Mouse (Mus musculus): ENCODE measurements around the gene Arhgef12. TPM values are rescaled to one million over a fixed set of nuclear protein-coding genes. Genes with fewer than 3 reads are reported as not detected.

Arhgef12 gene
- polyA plus RNA-seq, 1 experiment, result 6.9 TPM

DNA sequence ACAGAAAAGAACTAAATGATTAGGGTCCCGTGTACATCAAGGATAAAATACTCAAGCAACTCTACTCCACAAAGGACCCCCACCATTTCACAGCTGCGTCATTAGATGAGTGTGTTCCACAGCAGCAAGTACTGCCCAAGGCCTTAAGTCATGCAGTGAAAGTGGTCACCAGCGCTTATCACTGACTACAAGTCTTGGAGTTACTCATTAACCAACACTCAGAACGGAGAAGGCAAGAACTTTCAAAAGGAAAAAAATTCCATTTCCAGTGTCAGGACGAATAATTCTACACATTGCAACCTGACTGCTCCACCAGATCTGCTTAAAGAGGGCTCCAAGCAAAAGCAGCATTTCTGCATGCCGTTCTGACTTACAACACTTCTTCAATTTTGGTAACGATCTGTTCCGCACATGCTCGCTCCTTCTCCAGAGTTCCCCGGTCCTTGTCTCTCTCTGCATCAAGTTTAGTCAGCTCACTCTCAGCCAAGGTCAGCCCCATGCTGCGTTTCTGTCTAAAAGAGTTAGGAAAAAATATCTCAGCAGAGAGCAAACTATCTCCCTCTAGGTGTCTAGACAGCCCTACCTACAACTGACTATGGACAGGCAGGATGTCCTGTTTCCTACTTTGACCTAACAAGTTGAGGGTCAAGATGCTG lies 106.3 kb downstream of the Arhgef12 start:
- Histone ChIP-seq H3K4me1 (ENCODE audit: control insufficient read depth, insufficient read depth, low read length) (no peaks in the 10 kb centered on the region), H3K36me3 (ENCODE audit: control insufficient read depth, insufficient read depth, low read length) (peaks cover 6% of the 10 kb centered on the region; the same call in 1 of the 2 replicates), H3K27ac (ENCODE audit: control insufficient read depth, insufficient read depth, low read depth, low read length) (no peak overlapping the region), H3K4me3 (ENCODE audit: control insufficient read depth, low read depth, low read length) (no peak overlapping the region), H3K27me3 (ENCODE audit: control insufficient read depth, insufficient read depth, low read length) (no peaks in the 10 kb centered on the region)
- TF ChIP-seq CTCF (IDR thresholded peaks at IDR 0.05; ENCODE audit: control insufficient read depth, insufficient read depth, insufficient replicate concordance, low read depth, low read length), result no peak
- TF ChIP-seq POLR2A (IDR thresholded peaks at IDR 0.05; ENCODE audit: control insufficient read depth, low read depth, low read length), result no peak

- Histone ChIP-seq H3K36me3 (ENCODE audit: control insufficient read depth, insufficient read depth, low read length) (peaks cover 6% of the 10 kb centered on the region; the same call in 1 of the 2 replicates), H3K27me3 (ENCODE audit: control insufficient read depth, insufficient read depth, low read length) (no peaks in the 10 kb centered on the region), H3K4me3 (ENCODE audit: control insufficient read depth, low read depth, low read length) (no peak overlapping the region), H3K27ac (ENCODE audit: control insufficient read depth, insufficient read depth, low read depth, low read length) (no peak overlapping the region), H3K4me1 (ENCODE audit: control insufficient read depth, insufficient read depth, low read length) (no peaks in the 10 kb centered on the region)
- no peak for TF ChIP-seq CTCF (IDR thresholded peaks at IDR 0.05; ENCODE audit: control insufficient read depth, insufficient read depth, insufficient replicate concordance, low read depth, low read length)
- no peak for TF ChIP-seq POLR2A (IDR thresholded peaks at IDR 0.05; ENCODE audit: control insufficient read depth, low read depth, low read length)
These were observed 107.0 kb downstream of the Arhgef12 start for GRCm38 (mm10) chr9:43000070-43000469.

- Histone ChIP-seq H3K36me3 (ENCODE audit: control insufficient read depth, insufficient read depth, low read length) (peaks cover 4% of the 10 kb centered on the region; the same call in 1 of the 2 replicates), H3K27me3 (ENCODE audit: control insufficient read depth, insufficient read depth, low read length) (no peaks in the 10 kb centered on the region), H3K27ac (ENCODE audit: control insufficient read depth, insufficient read depth, low read depth, low read length) (no peak overlapping the region), H3K4me3 (ENCODE audit: control insufficient read depth, low read depth, low read length) (no peak overlapping the region), H3K4me1 (ENCODE audit: control insufficient read depth, insufficient read depth, low read length) (no peaks in the 10 kb centered on the region)
- TF ChIP-seq CTCF (IDR thresholded peaks at IDR 0.05; ENCODE audit: control insufficient read depth, insufficient read depth, insufficient replicate concordance, low read depth, low read length), result no peak
- TF ChIP-seq POLR2A (IDR thresholded peaks at IDR 0.05; ENCODE audit: control insufficient read depth, low read depth, low read length), result no peak
These were observed 109.5 kb downstream of the Arhgef12 start for GRCm38 (mm10) chr9:42997526-42997925.

DNA sequence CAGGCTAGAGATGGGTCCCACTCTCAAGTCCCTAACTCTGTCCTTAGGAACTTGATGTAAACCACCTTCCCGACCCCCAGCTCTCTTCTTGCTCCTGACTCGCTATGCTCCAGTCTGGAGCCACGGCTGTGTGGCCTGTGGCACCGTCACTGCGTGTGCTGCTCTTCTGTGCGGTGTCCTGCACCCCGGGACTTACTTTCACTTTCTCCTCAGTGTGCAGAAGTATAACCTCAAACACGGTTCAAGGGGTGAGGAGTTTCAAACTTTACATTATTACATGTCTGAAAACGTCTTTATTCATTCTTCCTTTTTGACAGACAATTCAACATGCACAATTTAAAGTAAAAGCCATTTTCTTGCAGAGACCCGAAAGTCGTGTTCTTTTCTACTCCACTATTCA lies 111.7 kb downstream of the Arhgef12 start:
- Histone ChIP-seq H3K27ac (ENCODE audit: control insufficient read depth, insufficient read depth, low read depth, low read length) (no peak overlapping the region), H3K4me1 (ENCODE audit: control insufficient read depth, insufficient read depth, low read length) (no peaks in the 10 kb centered on the region), H3K4me3 (ENCODE audit: control insufficient read depth, low read depth, low read length) (no peak overlapping the region), H3K27me3 (ENCODE audit: control insufficient read depth, insufficient read depth, low read length) (no peaks in the 10 kb centered on the region), H3K36me3 (ENCODE audit: control insufficient read depth, insufficient read depth, low read length) (peaks cover 4% of the 10 kb centered on the region; the same call in 1 of the 2 replicates)
- TF ChIP-seq POLR2A (IDR thresholded peaks at IDR 0.05; ENCODE audit: control insufficient read depth, low read depth, low read length), result no peak
- TF ChIP-seq CTCF (IDR thresholded peaks at IDR 0.05; ENCODE audit: control insufficient read depth, insufficient read depth, insufficient replicate concordance, low read depth, low read length), result no peak

- Histone ChIP-seq H3K36me3 (ENCODE audit: control insufficient read depth, insufficient read depth, low read length) (peaks cover 4% of the 10 kb centered on the region; the same call in 1 of the 2 replicates), H3K27ac (ENCODE audit: control insufficient read depth, insufficient read depth, low read depth, low read length) (no peak overlapping the region), H3K4me3 (ENCODE audit: control insufficient read depth, low read depth, low read length) (no peak overlapping the region), H3K27me3 (ENCODE audit: control insufficient read depth, insufficient read depth, low read length) (no peaks in the 10 kb centered on the region), H3K4me1 (ENCODE audit: control insufficient read depth, insufficient read depth, low read length) (no peaks in the 10 kb centered on the region)
- TF ChIP-seq CTCF (IDR thresholded peaks at IDR 0.05; ENCODE audit: control insufficient read depth, insufficient read depth, insufficient replicate concordance, low read depth, low read length), result no peak
- TF ChIP-seq POLR2A (IDR thresholded peaks at IDR 0.05; ENCODE audit: control insufficient read depth, low read depth, low read length), result no peak
These were observed 112.3 kb downstream of the Arhgef12 start for GRCm38 (mm10) chr9:42994708-42995107.

DNA sequence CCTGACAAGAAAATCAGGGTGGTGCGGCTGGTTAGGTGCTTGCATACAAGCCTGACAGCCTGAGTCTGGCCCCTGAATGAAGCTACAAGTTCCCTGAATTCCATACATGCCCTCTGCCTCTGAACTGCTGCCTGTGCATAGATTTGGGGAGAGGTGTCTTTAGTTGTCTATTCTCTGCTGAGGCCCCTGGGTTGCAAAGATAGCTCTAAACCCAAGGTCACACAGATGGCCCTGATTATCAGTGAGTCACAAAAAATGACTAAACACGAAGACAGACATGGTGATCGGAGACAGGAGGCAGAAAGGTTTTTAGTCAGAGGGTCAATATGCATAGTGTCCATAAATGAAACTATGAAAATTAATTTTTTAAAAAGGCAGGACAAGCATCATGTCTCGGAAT lies 113.4 kb downstream of the Arhgef12 start:
- no peak overlapping the region for H3K4me3 ChIP-seq (ENCODE audit: control insufficient read depth, low read depth, low read length)
- H3K4me1 ChIP-seq (ENCODE audit: control insufficient read depth, insufficient read depth, low read length), result no peaks in the 10 kb centered on the region
- peaks cover 4% of the 10 kb centered on the region; the same call in 1 of the 2 replicates for H3K36me3 ChIP-seq (ENCODE audit: control insufficient read depth, insufficient read depth, low read length)
- no peak overlapping the region for H3K27ac ChIP-seq (ENCODE audit: control insufficient read depth, insufficient read depth, low read depth, low read length)
- no peaks in the 10 kb centered on the region for H3K27me3 ChIP-seq (ENCODE audit: control insufficient read depth, insufficient read depth, low read length)
- TF ChIP-seq POLR2A (IDR thresholded peaks at IDR 0.05; ENCODE audit: control insufficient read depth, low read depth, low read length), result no peak
- TF ChIP-seq CTCF (IDR thresholded peaks at IDR 0.05; ENCODE audit: control insufficient read depth, insufficient read depth, insufficient replicate concordance, low read depth, low read length), result no peak

DNA sequence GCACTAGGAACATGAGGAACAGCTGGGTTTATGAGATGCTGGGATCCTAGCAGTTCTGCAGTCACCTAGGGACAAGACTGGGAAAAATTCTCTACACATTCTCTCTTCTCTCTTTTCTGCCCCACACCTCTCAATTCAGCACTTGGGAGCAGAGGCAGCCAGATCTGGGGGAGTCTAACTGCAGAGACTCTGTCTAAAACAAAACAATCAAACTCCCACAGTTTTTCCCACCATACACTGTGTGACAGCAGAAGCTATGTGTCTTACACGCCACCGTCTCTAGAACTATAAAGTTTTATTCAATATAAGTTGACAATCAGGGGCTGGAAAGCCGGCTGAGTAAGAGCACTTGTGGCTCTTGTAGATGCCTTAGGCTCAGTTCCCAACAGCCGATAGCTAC lies 119.1 kb downstream of the Arhgef12 start:
- Histone ChIP-seq H3K4me3 (ENCODE audit: control insufficient read depth, low read depth, low read length) (no peak overlapping the region), H3K4me1 (ENCODE audit: control insufficient read depth, insufficient read depth, low read length) (no peaks in the 10 kb centered on the region), H3K27ac (ENCODE audit: control insufficient read depth, insufficient read depth, low read depth, low read length) (no peak overlapping the region), H3K27me3 (ENCODE audit: control insufficient read depth, insufficient read depth, low read length) (no peaks in the 10 kb centered on the region), H3K36me3 (ENCODE audit: control insufficient read depth, insufficient read depth, low read length) (no peaks in the 10 kb centered on the region; the same call in 1 of the 2 replicates)
- TF ChIP-seq POLR2A (IDR thresholded peaks at IDR 0.05; ENCODE audit: control insufficient read depth, low read depth, low read length) (no peak), CTCF (IDR thresholded peaks at IDR 0.05; ENCODE audit: control insufficient read depth, insufficient read depth, insufficient replicate concordance, low read depth, low read length) (no peak)
